ENCODE assay signal across 20 mouse cellular contexts in genomic region chr2:141558242-141558827, GRCm38 (mm10).
"Had no signal": no experiment of that assay in that cellular context is flagged by ENCODE, and none has a peak within 500 bp of the region (broad histone marks: within the 10 kb centered on the region; RNA-seq: fewer than 3 reads in every experiment).

No protein-coding gene starts in this region.

- DNase-seq: lung, adult 18-20 months; lung, embryonic 14.5 days; lung, postnatal 10 days; lung, postnatal 4 days; midbrain, embryonic 14.5 days; retina, postnatal 1 day; right cerebral cortex, adult 18-20 months; right cerebral cortex, postnatal 25 days; right cerebral cortex, postnatal 4 days; spleen, adult 18-20 months; thymus, adult 18-20 months; thymus, postnatal 14 days; thymus, postnatal 36 days had no signal

- H3K27me3 ChIP-seq: midbrain, embryonic 12.5 days; neural tube, embryonic 13.5 days; neural tube, embryonic 15.5 days; stomach, embryonic 15.5 days had no signal

- H3K9ac ChIP-seq: lung, embryonic 14.5 days; midbrain, embryonic 12.5 days; neural tube, embryonic 13.5 days; neural tube, embryonic 15.5 days; stomach, embryonic 15.5 days had no signal

- H3K36me3 ChIP-seq: midbrain, embryonic 10.5 days; midbrain, embryonic 12.5 days; neural tube, embryonic 13.5 days; neural tube, embryonic 15.5 days; stomach, embryonic 15.5 days had no signal

- H3K27ac ChIP-seq: midbrain, embryonic 10.5 days; midbrain, embryonic 12.5 days; neural tube, embryonic 13.5 days; neural tube, embryonic 15.5 days; stomach, embryonic 15.5 days had no signal

- H3K4me3 ChIP-seq: midbrain, embryonic 10.5 days; midbrain, embryonic 12.5 days; myocyte; neural tube, embryonic 13.5 days; neural tube, embryonic 15.5 days; stomach, embryonic 15.5 days had no signal

- ATAC-seq: midbrain, embryonic 16.5 days had no signal

- H3K4me2 ChIP-seq: lung, embryonic 14.5 days; midbrain, embryonic 12.5 days; neural tube, embryonic 13.5 days; neural tube, embryonic 15.5 days; stomach, embryonic 15.5 days had no signal

- H3K4me1 ChIP-seq: midbrain, embryonic 10.5 days; midbrain, embryonic 12.5 days; neural tube, embryonic 13.5 days; neural tube, embryonic 15.5 days; stomach, embryonic 15.5 days had no signal

- H3K9me3 ChIP-seq: midbrain, embryonic 10.5 days; midbrain, embryonic 12.5 days; neural tube, embryonic 13.5 days; neural tube, embryonic 15.5 days; stomach, embryonic 15.5 days had no signal
